Mouse (Mus musculus) heart, postnatal 10 days (tissue): ENCODE measurements around the gene Limch1. TPM values are rescaled to one million over a fixed set of nuclear protein-coding genes. Genes with fewer than 3 reads are reported as not detected.

Source experiments
- DNase-seq, 2 experiments: peaks; one replicate each; pipeline ENCODE4 v3.0.0; 2021
- intact Hi-C: fragments of 180-260 bp; cut with DNase I; formaldehyde crosslinking; loops from one replicate; pipeline ENCODE4 v1.15.1; 2025
- total RNA-seq, 2 experiments: library from RNA; stranded (reverse); gene quantifications; 2 replicates each; pipeline ENCODE4 v1.2.3; 2021

Gene Limch1
- total RNA-seq, 2 experiments from 2014 or later: 149 to 150 TPM

- peak in 1 of 2 experiments; percentile 46 for DNase-seq
- intact Hi-C loops: no loop called here
These were observed 120.4 kb downstream of the Limch1 start for GRCm38 (mm10) chr5:66866019-66866418.

- intact Hi-C loops: no loop called here
These were observed 123.9 kb downstream of the Limch1 start for GRCm38 (mm10) chr5:66869545-66869944.

GRCm38 (mm10) chr5:66871521-66872050, 126.0 kb downstream of the Limch1 start:
- intact Hi-C loops: no loop called here
- peak; percentile 41 to 43 for DNase-seq

More at GRCm38 (mm10) chr5:66869545-66869944, 123.9 kb downstream of the Limch1 start:
- DNase-seq: no peak

GRCm38 (mm10) chr5:66872053-66872452, 126.4 kb downstream of the Limch1 start:
- peak; percentile 80 to 87 for DNase-seq
- intact Hi-C loops: no loop called here

GRCm38 (mm10) chr5:66872681-66873080, 127.1 kb downstream of the Limch1 start:
- no peak for DNase-seq
- intact Hi-C loops: no loop called here

- no peak for DNase-seq
- intact Hi-C loops: no loop called here
These were observed 130.6 kb downstream of the Limch1 start for GRCm38 (mm10) chr5:66876018-66876805.

GRCm38 (mm10) chr5:66877066-66877465, 131.4 kb downstream of the Limch1 start:
- DNase-seq: no peak
- intact Hi-C loops: no loop called here

GRCm38 (mm10) chr5:66881901-66882341, 136.3 kb downstream of the Limch1 start:
- intact Hi-C loops: no loop called here
- DNase-seq: no peak

- no peak for DNase-seq
- intact Hi-C loops: no loop called here
These were observed 137.1 kb downstream of the Limch1 start for GRCm38 (mm10) chr5:66882718-66883117.

- intact Hi-C loops: no loop called here
- DNase-seq: no peak
These were observed 138.9 kb downstream of the Limch1 start for GRCm38 (mm10) chr5:66884505-66884904.

GRCm38 (mm10) chr5:66886410-66887120, 140.9 kb downstream of the Limch1 start:
- intact Hi-C loops: no loop called here

GRCm38 (mm10) chr5:66888061-66888460, 142.4 kb downstream of the Limch1 start:
- intact Hi-C loops: no loop called here
- no peak for DNase-seq

More at GRCm38 (mm10) chr5:66886410-66887120, 140.9 kb downstream of the Limch1 start:
- no peak for DNase-seq

- no peak for DNase-seq
- intact Hi-C loops: no loop called here
These were observed 143.7 kb downstream of the Limch1 start for GRCm38 (mm10) chr5:66889337-66889736.

GRCm38 (mm10) chr5:66895440-66896120, 150.0 kb downstream of the Limch1 start:
- peak; percentile 40 to 41 for DNase-seq
- intact Hi-C loops: loop anchor here (2.0 kb wide), 1 partner anchor 53 kb away; no protein-coding TSS in a partner anchor

GRCm38 (mm10) chr5:66897584-66897983, 152.0 kb downstream of the Limch1 start:
- no peak for DNase-seq
- intact Hi-C loops: no loop called here

GRCm38 (mm10) chr5:66898252-66898651, 152.6 kb downstream of the Limch1 start:
- intact Hi-C loops: no loop called here
- DNase-seq: no peak

GRCm38 (mm10) chr5:66898811-66899430, 153.3 kb downstream of the Limch1 start:
- DNase-seq: no peak
- intact Hi-C loops: no loop called here

- intact Hi-C loops: no loop called here
- DNase-seq: no peak
These were observed 155.5 kb downstream of the Limch1 start for GRCm38 (mm10) chr5:66901116-66901515.

GRCm38 (mm10) chr5:66904835-66905234, 159.2 kb downstream of the Limch1 start:
- intact Hi-C loops: no loop called here
- no peak for DNase-seq

- DNase-seq: no peak
- intact Hi-C loops: no loop called here
These were observed 163.3 kb downstream of the Limch1 start for GRCm38 (mm10) chr5:66908883-66909282.
